Mouse (Mus musculus) liver, adult 2 months (tissue): ENCODE results near the gene Ngly1.

Experiments used
- CTCF ChIP-seq: fragments of 200-500 bp; IDR thresholded peaks from 2 replicates; pipeline ENCODE4 v1.5.1; 2011; ENCODE audit warnings: low read depth, low read length, control low read depth
- POLR2A ChIP-seq: fragments of 200-500 bp; IDR thresholded peaks from 2 replicates; pipeline ENCODE4 v1.6.1; 2011; ENCODE audit warnings: low read length, control low read depth; ENCODE audit not compliant: insufficient read depth; ENCODE audit errors: extremely low read depth

- no peak for TF ChIP-seq CTCF
- no peak for TF ChIP-seq POLR2A
Measured at GRCm38 (mm10) chr14:16359704-16360103, 110.6 kb downstream of the Ngly1 start.
